Mouse (Mus musculus): ENCODE measurements around the gene Set.

GRCm38 (mm10) chr2:30010840-30011281, 46.3 kb upstream of the Set start:
- no peak for TF ChIP-seq CTCF (IDR thresholded peaks at IDR 0.05; ENCODE audit: control insufficient read depth, insufficient read depth, insufficient read length)
- TF ChIP-seq MYOD1 (IDR thresholded peaks at IDR 0.05; ENCODE audit: control insufficient read depth, insufficient read length, low read depth), result no peak
- TF ChIP-seq MYOG (IDR thresholded peaks at IDR 0.05; ENCODE audit: control insufficient read depth, extremely low read depth, insufficient read length), result no peak
- TF ChIP-seq MAX (IDR thresholded peaks at IDR 0.05), result no peak
- TF ChIP-seq USF1 (IDR thresholded peaks at IDR 0.05; ENCODE audit: low read depth), result no peak
